Mouse (Mus musculus): ENCODE results near the gene Traf3ip3.

GRCm38 (mm10) chr1:193194416-193195140, 6.9 kb downstream of the Traf3ip3 start:
- TF ChIP-seq HCFC1 (IDR thresholded peaks at IDR 0.05; ENCODE audit: low read depth, low read length) = no peak
- no peak for TF ChIP-seq MEF2A (IDR thresholded peaks at IDR 0.05; ENCODE audit: borderline replicate concordance, low read depth, low read length)
- no peak for TF ChIP-seq USF2 (conservative IDR thresholded peaks at IDR 0.05; ENCODE audit: low read depth, low read length)
- no peak for TF ChIP-seq SMC3 (IDR thresholded peaks at IDR 0.05; ENCODE audit: low read depth, low read length)
- TF ChIP-seq MYC (IDR thresholded peaks at IDR 0.05; ENCODE audit: low read depth, low read length) = no peak
- TF ChIP-seq POLR2A (IDR thresholded peaks at IDR 0.05; ENCODE audit: low read depth, low read length) = no peak
- no peak for TF ChIP-seq BHLHE40 (IDR thresholded peaks at IDR 0.05; ENCODE audit: low read depth, low read length)
- TF ChIP-seq NELFE (IDR thresholded peaks at IDR 0.05; ENCODE audit: low read depth, low read length) = no peak
- TF ChIP-seq CTCF (conservative IDR thresholded peaks at IDR 0.05 in 1 of 2, IDR thresholded peaks at IDR 0.05 in 1 of 2; ENCODE audit: low read depth in 2 of 2, low read length in 2 of 2) = no peak
- no peak for TF ChIP-seq ZKSCAN1 (IDR thresholded peaks at IDR 0.05; ENCODE audit: borderline replicate concordance, low read depth, low read length)
- no peak for TF ChIP-seq EP300 (IDR thresholded peaks at IDR 0.05; ENCODE audit: low read length)
- TF ChIP-seq CHD2 (IDR thresholded peaks at IDR 0.05; ENCODE audit: low read length) = no peak
- TF ChIP-seq CHD1 (IDR thresholded peaks at IDR 0.05; ENCODE audit: low read depth, low read length) = no peak
